Mouse (Mus musculus): ENCODE measurements around the gene Ywhae. TPM values are rescaled to one million over a fixed set of nuclear protein-coding genes. Genes with fewer than 3 reads are reported as not detected.

Gene Ywhae
- polyA plus RNA-seq, 1 experiment = 870 TPM

DNA sequence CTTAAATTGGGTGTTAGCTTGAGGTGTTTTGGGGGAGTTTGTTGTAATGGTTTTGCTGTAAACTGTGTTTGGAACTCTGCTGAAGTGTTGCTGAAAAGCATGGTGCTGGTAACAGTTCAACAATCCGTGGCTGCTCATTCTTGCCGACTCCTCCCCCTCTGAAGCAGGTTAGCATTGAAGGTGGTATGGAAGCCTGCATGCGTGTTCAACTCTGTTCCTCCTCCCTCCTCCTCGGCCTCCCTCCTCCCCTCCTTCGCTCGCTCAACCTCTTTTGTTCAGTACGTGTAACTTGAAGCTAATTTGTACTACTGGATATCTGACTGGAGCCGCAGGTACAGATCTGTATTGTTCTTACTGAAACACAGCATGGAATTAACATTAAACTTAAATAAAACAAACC lies 32.5 kb downstream of the Ywhae start:
- Histone ChIP-seq H3K4me1 (ENCODE audit: control insufficient read depth, insufficient read depth, low read length) (peaks cover 18% of the 10 kb centered on the region), H3K4me3 (replicated peaks; ENCODE audit: insufficient read depth, low read depth, low read length) (no peak overlapping the region)
- no peak for TF ChIP-seq POLR2A (IDR thresholded peaks at IDR 0.05; ENCODE audit: borderline replicate concordance, insufficient read depth, low read length)
- TF ChIP-seq CTCF (IDR thresholded peaks at IDR 0.05; ENCODE audit: borderline replicate concordance, insufficient read depth, low read depth, low read length) = no peak

DNA sequence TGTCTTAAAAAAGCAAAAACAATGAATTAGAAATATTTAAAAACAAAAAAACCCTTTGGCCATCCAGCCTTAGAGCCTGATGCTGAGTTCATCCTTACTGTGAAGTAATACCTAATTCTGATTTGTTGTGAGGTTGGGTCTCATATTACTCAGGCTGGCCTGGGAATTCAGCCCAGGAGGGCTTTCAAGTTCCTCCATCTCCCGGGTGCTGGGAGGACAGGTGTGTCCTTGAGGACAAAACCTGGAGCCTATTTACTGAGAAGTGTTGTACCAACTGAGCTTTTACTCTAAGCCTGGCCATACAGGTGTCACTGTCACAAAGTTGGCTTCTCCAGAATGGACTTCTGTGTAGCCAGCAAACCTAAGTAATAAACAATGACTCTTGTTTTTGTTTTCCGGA lies 34.3 kb downstream of the Ywhae start:
- no peak overlapping the region for H3K4me3 ChIP-seq (replicated peaks; ENCODE audit: insufficient read depth, low read depth, low read length)
- no peak overlapping the region for H3K27ac ChIP-seq (ENCODE audit: insufficient read depth, low read length)
- 47% methylated on average over 2 of the region's 2 CpGs for WGBS
- DNase-seq = no peak
- H3K4me1 ChIP-seq (ENCODE audit: control insufficient read depth, insufficient read depth, low read length) = peaks cover 18% of the 10 kb centered on the region
- H3K27me3 ChIP-seq (ENCODE audit: control insufficient read depth, insufficient read depth, low read length) = no peaks in the 10 kb centered on the region
- TF ChIP-seq CTCF (IDR thresholded peaks at IDR 0.05; ENCODE audit: borderline replicate concordance, insufficient read depth, low read depth, low read length) (no peak), POLR2A (IDR thresholded peaks at IDR 0.05; ENCODE audit: borderline replicate concordance, insufficient read depth, low read length) (no peak)

More for the DNA sequence above, 32.5 kb downstream of the Ywhae start:
- Histone ChIP-seq H3K27ac (ENCODE audit: insufficient read depth, low read length) (no peak overlapping the region), H3K27me3 (ENCODE audit: control insufficient read depth, insufficient read depth, low read length) (no peaks in the 10 kb centered on the region)
- no peak for DNase-seq
- WGBS = 76% methylated on average over 8 of the region's 8 CpGs

DNA sequence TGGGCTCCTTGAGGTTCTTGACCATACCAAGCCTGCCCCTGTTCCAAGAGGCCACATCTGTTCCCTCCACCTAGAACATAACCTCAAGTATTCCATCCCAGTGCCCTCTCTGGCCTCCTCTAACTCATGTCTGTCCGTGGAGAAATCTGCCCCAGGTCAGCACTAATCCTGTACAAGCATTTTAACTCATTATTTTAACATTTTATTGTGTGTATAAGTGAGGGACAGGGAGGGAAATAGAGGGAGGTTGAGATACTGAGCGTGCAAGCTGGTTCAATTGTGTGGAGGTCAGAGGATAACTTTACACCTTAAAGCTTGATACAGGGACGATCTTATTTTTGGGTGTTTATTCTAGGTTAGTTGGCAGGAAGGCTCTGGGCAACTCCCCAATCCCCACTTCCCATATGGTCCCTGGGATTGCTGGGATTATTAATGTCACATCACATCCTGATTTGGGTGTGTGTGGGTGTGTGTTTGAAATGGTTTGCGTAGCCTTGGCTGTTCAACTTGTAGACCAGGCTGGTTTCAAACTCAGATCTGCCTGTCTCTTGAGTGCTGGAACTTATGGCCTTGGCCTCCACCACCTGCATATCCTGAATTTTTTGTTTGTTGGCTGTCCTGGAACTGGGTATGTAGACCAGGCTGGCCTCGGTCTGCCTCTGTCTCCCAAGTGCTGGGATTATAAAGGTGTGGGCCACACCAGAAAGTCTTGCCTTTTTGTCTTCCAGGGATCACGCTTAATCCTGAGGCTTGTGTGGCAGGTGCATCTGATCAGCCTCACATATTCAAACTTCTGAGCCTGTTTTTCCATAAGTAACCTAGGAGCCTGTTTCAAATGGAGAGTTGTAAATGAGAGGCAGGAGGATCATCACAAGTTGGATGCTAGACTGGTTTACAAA lies 35.7 kb downstream of the Ywhae start:
- Histone ChIP-seq H3K4me3 (replicated peaks; ENCODE audit: insufficient read depth, low read depth, low read length) (no peak overlapping the region), H3K27me3 (ENCODE audit: control insufficient read depth, insufficient read depth, low read length) (no peaks in the 10 kb centered on the region), H3K27ac (ENCODE audit: insufficient read depth, low read length) (no peak overlapping the region), H3K4me1 (ENCODE audit: control insufficient read depth, insufficient read depth, low read length) (peaks cover 15% of the 10 kb centered on the region)
- TF ChIP-seq CTCF (IDR thresholded peaks at IDR 0.05; ENCODE audit: borderline replicate concordance, insufficient read depth, low read depth, low read length) (no peak), POLR2A (IDR thresholded peaks at IDR 0.05; ENCODE audit: borderline replicate concordance, insufficient read depth, low read length) (no peak)
- 36% methylated on average over 6 of the region's 6 CpGs for WGBS
- peak in 1 of 2 experiments; percentile 42 for DNase-seq

DNA sequence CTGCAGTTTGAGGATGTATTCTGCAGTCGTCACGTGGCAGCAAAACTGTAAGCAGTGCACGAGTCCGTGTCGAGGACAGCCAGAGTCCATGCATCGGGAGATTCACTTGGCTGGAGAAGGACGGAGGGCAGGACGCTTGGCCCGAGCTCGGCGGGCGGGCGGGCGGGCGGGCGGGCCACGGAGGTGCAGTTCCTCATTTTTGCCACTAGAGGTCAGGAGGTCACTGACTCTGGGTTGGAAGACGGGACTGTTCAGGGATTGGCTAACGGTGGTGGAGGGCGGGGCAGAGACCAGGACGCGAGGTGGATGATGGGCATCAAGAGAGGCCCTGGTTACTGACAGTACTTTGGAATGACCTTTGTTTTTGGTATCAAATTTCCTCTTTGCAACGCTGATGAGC lies 36.5 kb downstream of the Ywhae start:
- peak; percentile 86 for DNase-seq
- Histone ChIP-seq H3K27ac (ENCODE audit: insufficient read depth, low read length) (no peak overlapping the region), H3K4me1 (ENCODE audit: control insufficient read depth, insufficient read depth, low read length) (peaks cover 15% of the 10 kb centered on the region), H3K27me3 (ENCODE audit: control insufficient read depth, insufficient read depth, low read length) (no peaks in the 10 kb centered on the region), H3K4me3 (replicated peaks; ENCODE audit: insufficient read depth, low read depth, low read length) (peak overlapping the region; percentile 59)
- under 1% methylated on average over 23 of the region's 23 CpGs for WGBS
- TF ChIP-seq CTCF (IDR thresholded peaks at IDR 0.05; ENCODE audit: borderline replicate concordance, insufficient read depth, low read depth, low read length) (peak; percentile 74), POLR2A (IDR thresholded peaks at IDR 0.05; ENCODE audit: borderline replicate concordance, insufficient read depth, low read length) (no peak; the same call in 1 of the 2 replicates)

DNA sequence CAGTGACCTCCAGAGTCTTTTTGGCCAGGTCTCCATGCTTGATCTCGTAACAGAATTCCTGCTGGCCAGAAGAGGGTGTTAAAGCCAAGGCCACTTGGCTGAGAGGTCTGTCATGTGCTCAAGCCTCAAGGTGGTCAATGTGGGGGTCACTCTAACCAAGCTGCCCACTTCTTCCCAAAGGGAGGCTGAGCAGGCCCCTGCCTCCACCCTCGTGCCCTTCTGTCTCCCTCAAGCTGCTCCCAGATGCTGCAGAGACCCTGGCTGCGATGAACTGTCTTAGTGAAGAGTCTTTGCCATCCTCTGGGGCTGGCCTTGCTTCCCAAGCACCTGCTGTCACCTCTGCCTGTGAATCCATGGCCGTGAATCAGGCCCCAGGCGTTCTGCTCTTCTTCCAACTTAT lies 39.9 kb downstream of the Ywhae start:
- WGBS = 56% methylated on average over 5 of the region's 5 CpGs
- Histone ChIP-seq H3K27ac (ENCODE audit: insufficient read depth, low read length) (no peak overlapping the region), H3K27me3 (ENCODE audit: control insufficient read depth, insufficient read depth, low read length) (no peaks in the 10 kb centered on the region), H3K4me3 (replicated peaks; ENCODE audit: insufficient read depth, low read depth, low read length) (no peak overlapping the region), H3K4me1 (ENCODE audit: control insufficient read depth, insufficient read depth, low read length) (peaks cover 15% of the 10 kb centered on the region; the same call in 1 of the 2 replicates)
- no peak for DNase-seq
- TF ChIP-seq CTCF (IDR thresholded peaks at IDR 0.05; ENCODE audit: borderline replicate concordance, insufficient read depth, low read depth, low read length) = no peak
- TF ChIP-seq POLR2A (IDR thresholded peaks at IDR 0.05; ENCODE audit: borderline replicate concordance, insufficient read depth, low read length) = no peak

DNA sequence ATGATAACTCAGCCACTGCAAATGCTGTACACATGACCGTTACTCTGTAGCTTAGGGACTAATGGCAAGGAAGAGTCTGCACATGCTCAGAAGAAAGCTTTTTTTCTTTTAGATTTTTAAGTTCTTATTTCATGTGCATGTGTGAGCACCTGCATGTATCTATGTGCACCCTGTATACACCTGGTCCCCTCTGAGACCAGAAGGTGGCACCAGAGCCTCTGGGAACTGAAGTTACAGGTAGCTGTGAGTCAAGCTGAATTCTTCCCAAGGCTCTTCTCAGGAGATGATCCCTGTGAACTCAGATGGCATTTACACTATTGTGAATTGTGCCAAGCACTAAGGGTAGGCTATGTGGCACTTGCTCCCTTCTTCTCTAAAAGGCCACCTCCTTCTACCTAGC lies 43.2 kb downstream of the Ywhae start:
- Histone ChIP-seq H3K4me1 (ENCODE audit: control insufficient read depth, insufficient read depth, low read length) (no peaks in the 10 kb centered on the region), H3K27ac (ENCODE audit: insufficient read depth, low read length) (no peak overlapping the region), H3K4me3 (replicated peaks; ENCODE audit: insufficient read depth, low read depth, low read length) (no peak overlapping the region), H3K27me3 (ENCODE audit: control insufficient read depth, insufficient read depth, low read length) (no peaks in the 10 kb centered on the region)
- TF ChIP-seq POLR2A (IDR thresholded peaks at IDR 0.05; ENCODE audit: borderline replicate concordance, insufficient read depth, low read length) (no peak), CTCF (IDR thresholded peaks at IDR 0.05; ENCODE audit: borderline replicate concordance, insufficient read depth, low read depth, low read length) (peak; percentile 17; the same call in 1 of the 2 replicates)
- no peak for DNase-seq
- 85% methylated on average over 1 of the region's 1 CpGs for WGBS

DNA sequence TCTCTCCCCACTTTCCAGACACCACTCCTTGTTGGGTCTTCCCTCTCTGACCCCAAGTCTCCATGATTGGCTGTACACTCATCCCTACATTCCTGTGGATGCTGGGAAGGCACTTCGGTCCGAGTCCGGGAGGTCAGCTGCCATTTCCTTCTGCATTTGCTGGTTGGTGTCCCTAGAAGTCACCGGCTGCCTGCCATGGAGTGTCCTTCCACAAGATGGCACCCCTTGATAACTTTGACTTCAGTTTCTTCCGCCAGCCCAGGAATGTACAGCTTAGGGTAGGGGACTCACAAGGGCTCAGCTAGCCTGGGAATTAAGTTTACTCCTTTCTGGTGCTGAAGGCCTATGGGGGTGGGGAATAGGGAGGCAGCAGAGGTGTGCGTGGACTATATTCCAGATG lies 49.2 kb downstream of the Ywhae start:
- H3K4me1 ChIP-seq (ENCODE audit: control insufficient read depth, insufficient read depth, low read length) = no peaks in the 10 kb centered on the region
- no peak overlapping the region for H3K27ac ChIP-seq (ENCODE audit: insufficient read depth, low read length)
- TF ChIP-seq POLR2A (IDR thresholded peaks at IDR 0.05; ENCODE audit: borderline replicate concordance, insufficient read depth, low read length) (no peak), CTCF (IDR thresholded peaks at IDR 0.05; ENCODE audit: borderline replicate concordance, insufficient read depth, low read depth, low read length) (peak; percentile 98)
- DNase-seq = peak; percentile 71 to 79
- WGBS = 22% methylated on average over 6 of the region's 6 CpGs
- no peak overlapping the region for H3K4me3 ChIP-seq (replicated peaks; ENCODE audit: insufficient read depth, low read depth, low read length)
- no peaks in the 10 kb centered on the region for H3K27me3 ChIP-seq (ENCODE audit: control insufficient read depth, insufficient read depth, low read length)

DNA sequence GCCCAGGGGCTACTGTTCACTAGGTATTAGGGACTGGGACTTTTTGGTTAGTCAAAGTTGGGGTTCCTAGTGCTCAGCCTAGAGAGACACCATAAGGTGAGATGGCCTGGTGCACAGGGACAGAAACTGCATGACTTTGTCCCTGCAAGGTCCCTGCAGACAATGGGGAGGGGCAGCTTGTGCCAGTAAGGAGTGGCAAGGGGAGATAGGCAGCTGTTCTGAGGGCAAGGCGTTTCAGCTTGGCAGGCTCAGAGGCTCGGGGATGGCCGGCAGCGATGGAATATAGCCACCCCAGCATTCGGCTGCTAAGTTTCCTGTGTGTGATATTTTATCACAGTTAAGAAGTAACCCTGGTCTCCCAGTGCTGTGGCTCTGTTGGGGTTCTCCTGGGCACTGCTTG lies 51.1 kb downstream of the Ywhae start:
- DNase-seq = no peak
- Histone ChIP-seq H3K27ac (ENCODE audit: insufficient read depth, low read length) (no peak overlapping the region), H3K27me3 (ENCODE audit: control insufficient read depth, insufficient read depth, low read length) (no peaks in the 10 kb centered on the region), H3K4me3 (replicated peaks; ENCODE audit: insufficient read depth, low read depth, low read length) (no peak overlapping the region), H3K4me1 (ENCODE audit: control insufficient read depth, insufficient read depth, low read length) (no peaks in the 10 kb centered on the region)
- 44% methylated on average over 5 of the region's 5 CpGs for WGBS
- TF ChIP-seq POLR2A (IDR thresholded peaks at IDR 0.05; ENCODE audit: borderline replicate concordance, insufficient read depth, low read length) = no peak
- no peak for TF ChIP-seq CTCF (IDR thresholded peaks at IDR 0.05; ENCODE audit: borderline replicate concordance, insufficient read depth, low read depth, low read length)
